Mouse (Mus musculus) intestine, embryonic 14.5 days (tissue): Measurements from ENCODE around the gene Coch. TPM values are rescaled to one million over a fixed set of nuclear protein-coding genes. Genes with fewer than 3 reads are reported as not detected.
"Not testable (repeated sequence)": the region's sequence is repeated elsewhere in the genome, so short reads cannot be mapped to it uniquely, and the experiment has no call there.

Source experiments
- ATAC-seq: fragments of 200-750 bp; cut with Nextera tagmentation; replicated peaks from 2 replicates; pipeline ENCODE4 v1.8.0; 2017; ENCODE audit warnings: low read depth, moderate number of reproducible peaks, moderate TSS enrichment, moderate library complexity; ENCODE audit not compliant: low FRiP score, low TSS enrichment
- DNase-seq: peaks from one replicate; pipeline ENCODE4 v3.0.0-alpha.2; 2018; ENCODE audit warnings: low spot score
- H3K27ac ChIP-seq: fragments of 300-500 bp; sonication (generic); 2 replicates; pipeline ENCODE4 v1.5.1; 2014; ENCODE audit warnings: low read depth, mild to moderate bottlenecking, control low read depth
- H3K27me3 ChIP-seq: fragments of 300-500 bp; sonication (generic); replicated peaks from 2 replicates; pipeline ENCODE4 v1.6.1; 2014; ENCODE audit warnings: low read length, control low read depth; ENCODE audit not compliant: control insufficient read depth, insufficient read depth
- H3K36me3 ChIP-seq: fragments of 300-500 bp; sonication (generic); 2 replicates; pipeline ENCODE4 v1.6.1; 2014; ENCODE audit warnings: low read length, control low read depth; ENCODE audit not compliant: control insufficient read depth, insufficient read depth
- H3K4me1 ChIP-seq: fragments of 300-500 bp; sonication (generic); replicated peaks from 2 replicates; pipeline ENCODE4 v1.6.1; 2014; ENCODE audit warnings: low read length, control low read depth, mixed read lengths; ENCODE audit not compliant: control insufficient read depth, insufficient read depth
- H3K4me2 ChIP-seq: fragments of 300-500 bp; sonication (generic); 2 replicates; pipeline ENCODE4 v1.6.1; 2014; ENCODE audit warnings: low read length
- H3K4me3 ChIP-seq: fragments of 300-500 bp; sonication (generic); 2 replicates; pipeline ENCODE4 v1.5.1; 2014; ENCODE audit warnings: low read depth, low read length, control low read depth, mixed read lengths
- H3K9ac ChIP-seq: fragments of 300-500 bp; sonication (generic); 2 replicates; pipeline ENCODE4 v1.6.1; 2014; ENCODE audit warnings: mild to moderate bottlenecking, low read length
- H3K9me3 ChIP-seq: fragments of 300-500 bp; sonication (generic); 2 replicates; pipeline ENCODE4 v1.6.1; 2016; ENCODE audit warnings: low read length, control low read depth; ENCODE audit not compliant: control insufficient read depth
- WGBS: fragments of 180-500 bp; shearing (Covaris S2); extraction: QIAGEN DNeasy Blood & Tissue Kit; methylation state at CpG from one replicate; pipeline ENCODE4 v1.1.7; 2014; 5-methylcytosine and 5-hydroxymethylcytosine counted together
- polyA plus RNA-seq: library from polyadenylated mRNA; unstranded; fragments of >200 nt; fragmentation: Nextera tagmentation; extraction: Ambion mirVana; gene quantifications from 2 replicates; pipeline ENCODE4 v1.2.1, GENCODE M21; 2014

The Coch gene
- polyA plus RNA-seq, 1 experiment from 2014 or later = 1.0 TPM

- DNase-seq (no peak), ATAC-seq (no peak)
- WGBS = 83% methylated on average over 5 of the region's 5 CpGs
- Histone ChIP-seq H3K4me1 (no peaks in the 10 kb centered on the region), H3K27ac (no peak overlapping the region), H3K4me3 (no peak overlapping the region), H3K9ac (no peak overlapping the region), H3K27me3 (no peaks in the 10 kb centered on the region), H3K9me3 (no peaks in the 10 kb centered on the region), H3K4me2 (no peak overlapping the region), H3K36me3 (peaks cover 69% of the 10 kb centered on the region)
Observed at GRCm38 (mm10) chr12:51622670-51623365, 29.7 kb downstream of the Coch start.

- no peak overlapping the region for H3K4me3 ChIP-seq
- H3K36me3 ChIP-seq = peaks cover 64% of the 10 kb centered on the region
- no peak for ATAC-seq
Observed at GRCm38 (mm10) chr12:51623366-51623694, 30.2 kb downstream of the Coch start.

GRCm38 (mm10) chr12:51633481-51633880 lies 40.3 kb downstream of the Coch start:
- H3K4me1 ChIP-seq = no peaks in the 10 kb centered on the region
- DNase-seq = no peak
- no peak overlapping the region for H3K4me2 ChIP-seq
- peaks cover 8% of the 10 kb centered on the region; the same call in 1 of the 2 replicates for H3K36me3 ChIP-seq
- no peak overlapping the region for H3K9ac ChIP-seq
- H3K27ac ChIP-seq = no peak overlapping the region
- no peak for ATAC-seq
- no peak overlapping the region for H3K4me3 ChIP-seq
- H3K27me3 ChIP-seq = no peaks in the 10 kb centered on the region
- H3K9me3 ChIP-seq = no peaks in the 10 kb centered on the region
- 70% methylated on average over 4 of the region's 4 CpGs for WGBS

More at GRCm38 (mm10) chr12:51623366-51623694, 30.2 kb downstream of the Coch start:
- no peak overlapping the region for H3K27ac ChIP-seq
- no peaks in the 10 kb centered on the region for H3K27me3 ChIP-seq
- H3K9me3 ChIP-seq = no peaks in the 10 kb centered on the region
- H3K4me1 ChIP-seq = no peaks in the 10 kb centered on the region
- no peak overlapping the region for H3K9ac ChIP-seq
- DNase-seq = no peak
- H3K4me2 ChIP-seq = no peak overlapping the region

- Histone ChIP-seq H3K4me1 (no peaks in the 10 kb centered on the region), H3K27ac (no peak overlapping the region), H3K4me3 (no peak overlapping the region), H3K27me3 (no peaks in the 10 kb centered on the region), H3K9ac (no peak overlapping the region), H3K4me2 (no peak overlapping the region), H3K9me3 (no peaks in the 10 kb centered on the region), H3K36me3 (peaks cover 8% of the 10 kb centered on the region; the same call in 1 of the 2 replicates)
- DNase-seq (no peak), ATAC-seq (no peak)
- WGBS = 78% methylated on average over 2 of the region's 2 CpGs
Observed at GRCm38 (mm10) chr12:51636260-51636659, 43.1 kb downstream of the Coch start.

GRCm38 (mm10) chr12:51636689-51637470 lies 43.7 kb downstream of the Coch start:
- DNase-seq (no peak), ATAC-seq (no peak)
- Histone ChIP-seq H3K4me3 (no peak overlapping the region), H3K9ac (no peak overlapping the region), H3K4me2 (no peak overlapping the region), H3K36me3 (peaks cover 8% of the 10 kb centered on the region; the same call in 1 of the 2 replicates), H3K27me3 (no peaks in the 10 kb centered on the region), H3K27ac (no peak overlapping the region), H3K4me1 (no peaks in the 10 kb centered on the region), H3K9me3 (no peaks in the 10 kb centered on the region)
- WGBS = 51% methylated on average over 2 of the region's 2 CpGs

GRCm38 (mm10) chr12:51641871-51642270 lies 48.7 kb downstream of the Coch start:
- H3K4me1 ChIP-seq = no peaks in the 10 kb centered on the region
- H3K27me3 ChIP-seq = no peaks in the 10 kb centered on the region
- H3K9ac ChIP-seq = no peak overlapping the region
- H3K36me3 ChIP-seq = peaks cover 17% of the 10 kb centered on the region
- H3K4me2 ChIP-seq = no peak overlapping the region
- H3K27ac ChIP-seq = no peak overlapping the region
- DNase-seq (no peak), ATAC-seq (0 out of 2 replicates have a peak, but pooled peaks have one; percentile 55)
- 40% methylated on average over 6 of the region's 6 CpGs for WGBS
- H3K9me3 ChIP-seq = no peaks in the 10 kb centered on the region
- H3K4me3 ChIP-seq = no peak overlapping the region

GRCm38 (mm10) chr12:51649401-51649800 lies 56.3 kb downstream of the Coch start:
- not testable (repeated sequence) for DNase-seq, H3K4me1 ChIP-seq, H3K4me3 ChIP-seq, H3K4me2 ChIP-seq, H3K27me3 ChIP-seq, ATAC-seq, H3K9ac ChIP-seq, H3K9me3 ChIP-seq, H3K27ac ChIP-seq
- peaks cover 52% of the 10 kb centered on the region for H3K36me3 ChIP-seq
